ENCODE assay signal across 15 mouse cellular contexts in the genomic region with DNA sequence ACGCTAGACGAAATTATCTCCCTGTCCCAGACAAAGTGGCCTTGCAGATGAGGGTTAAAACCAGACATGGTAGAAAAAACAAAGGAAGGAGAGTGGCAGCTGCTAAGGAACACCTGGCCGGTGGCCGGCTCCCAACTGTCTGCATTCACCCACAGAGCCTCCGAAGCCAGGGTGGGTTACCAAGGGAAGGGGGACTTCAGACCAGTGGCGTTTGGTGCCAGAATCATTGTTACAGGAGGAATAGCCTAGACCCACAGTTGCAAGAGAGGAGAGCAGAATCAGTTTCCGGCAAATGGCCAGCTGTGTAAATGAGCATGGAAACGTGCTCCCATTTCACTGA. TPM values are rescaled to one million over a fixed set of nuclear protein-coding genes. Genes with fewer than 3 reads are reported as not detected.
A peak's percentile ranks its signal among the peaks of the same experiment; 100 is the strongest.
DNase-seq lines count a peak whose midpoint lies in the region; ATAC-seq and TF ChIP-seq lines count a peak whose summit lies in the region.
"Had no signal": no experiment of that assay in that cellular context is flagged by ENCODE, and none has a peak within 500 bp of the region (broad histone marks: within the 10 kb centered on the region; RNA-seq: fewer than 3 reads in every experiment).

No protein-coding gene starts in this region.

- H3K9me3 ChIP-seq in heart, embryonic 14.5 days (ENCODE audit: control insufficient read depth, low read length), result no peaks in the 10 kb centered on the region
- H3K9me3 ChIP-seq in midbrain, embryonic 11.5 days (ENCODE audit: control insufficient read depth, low read length), result no peaks in the 10 kb centered on the region
- H3K9me3 ChIP-seq in midbrain, embryonic 15.5 days, result no peaks in the 10 kb centered on the region
- no peaks in the 10 kb centered on the region for H3K9me3 ChIP-seq in hindbrain, embryonic 11.5 days (ENCODE audit: control insufficient read depth, low read length)
- H3K9me3 ChIP-seq in midbrain, embryonic 14.5 days (ENCODE audit: control insufficient read depth, low read length), result no peaks in the 10 kb centered on the region
- H3K9me3 ChIP-seq: liver, embryonic 15.5 days had no signal

- peaks cover 21 to 43% of the 10 kb centered on the region in 2 experiments for H3K4me1 ChIP-seq in heart, embryonic 14.5 days (ENCODE audit: control insufficient read depth in 2 of 2, insufficient read depth in 2 of 2, low read length in 2 of 2)
- H3K4me1 ChIP-seq in heart, adult 2 months (ENCODE audit: control insufficient read depth, insufficient read depth, low read length), result peaks cover 1% of the 10 kb centered on the region; the same call in 1 of the 2 replicates
- no peaks in the 10 kb centered on the region for H3K4me1 ChIP-seq in midbrain, embryonic 11.5 days (ENCODE audit: control insufficient read depth, insufficient read depth, low read length)
- H3K4me1 ChIP-seq in midbrain, embryonic 15.5 days, result no peaks in the 10 kb centered on the region; the same call in 1 of the 2 replicates
- 0 out of 2 replicates have a peak, but pooled peaks cover 2% of the 10 kb centered on the region for H3K4me1 ChIP-seq in hindbrain, embryonic 11.5 days (replicated peaks; ENCODE audit: control insufficient read depth, insufficient read depth, low read length)
- H3K4me1 ChIP-seq in midbrain, embryonic 14.5 days (ENCODE audit: control insufficient read depth, insufficient read depth, low read length), result no peaks in the 10 kb centered on the region

- ATAC-seq in heart, embryonic 14.5 days (ENCODE audit: insufficient number of reproducible peaks, insufficient read depth, low FRiP score, low read depth), result no peak
- peak; percentile 43 for ATAC-seq in midbrain, embryonic 11.5 days (ENCODE audit: low FRiP score)
- ATAC-seq in midbrain, embryonic 15.5 days (replicated peaks), result no peak
- ATAC-seq in hindbrain, embryonic 11.5 days (ENCODE audit: low FRiP score), result no peak
- ATAC-seq in midbrain, embryonic 14.5 days (ENCODE audit: low FRiP score, low TSS enrichment), result no peak
- ATAC-seq: CD4-positive, CD25-positive, alpha-beta regulatory T cell, adult 4 months; inflammation-experienced regulatory T-cells, adult 6 months had no signal

- WGBS in heart, embryonic 14.5 days, result 28% methylated on average over 8 of the region's 8 CpGs
- WGBS in heart, adult 2 months, result 25% methylated on average over 8 of the region's 8 CpGs
- 47% methylated on average over 8 of the region's 8 CpGs for WGBS in midbrain, embryonic 11.5 days
- 33% methylated on average over 8 of the region's 8 CpGs for WGBS in midbrain, embryonic 15.5 days
- WGBS in hindbrain, embryonic 11.5 days, result 28% methylated on average over 8 of the region's 8 CpGs
- 35% methylated on average over 8 of the region's 8 CpGs for WGBS in midbrain, embryonic 14.5 days

- peak overlapping the region; percentile 19 for H3K4me2 ChIP-seq in heart, embryonic 14.5 days (ENCODE audit: low read length)
- no peak overlapping the region for H3K4me2 ChIP-seq in midbrain, embryonic 11.5 days
- H3K4me2 ChIP-seq in midbrain, embryonic 15.5 days, result no peak overlapping the region
- H3K4me2 ChIP-seq in hindbrain, embryonic 11.5 days (replicated peaks; ENCODE audit: low read depth, low read length), result no peak overlapping the region
- no peak overlapping the region for H3K4me2 ChIP-seq in midbrain, embryonic 14.5 days (ENCODE audit: low read length)
- H3K4me2 ChIP-seq: liver, embryonic 15.5 days had no signal

- no peaks in the 10 kb centered on the region for H3K79me2 ChIP-seq in heart, adult 2 months (replicated peaks; ENCODE audit: control insufficient read depth, insufficient read depth, low read length)

- H3K4me3 ChIP-seq in heart, embryonic 14.5 days (ENCODE audit: control insufficient read depth in 1 of 2, insufficient read depth in 1 of 2, low read depth in 1 of 2, low read length in 2 of 2), result no peak overlapping the region
- no peak overlapping the region for H3K4me3 ChIP-seq in heart, adult 2 months
- H3K4me3 ChIP-seq in midbrain, embryonic 11.5 days (ENCODE audit: low read depth, low read length), result no peak overlapping the region
- H3K4me3 ChIP-seq in midbrain, embryonic 15.5 days, result no peak overlapping the region
- no peak overlapping the region for H3K4me3 ChIP-seq in hindbrain, embryonic 11.5 days (ENCODE audit: low read depth, low read length)
- H3K4me3 ChIP-seq in midbrain, embryonic 14.5 days (replicated peaks; ENCODE audit: low read depth, low read length), result no peak overlapping the region
- H3K4me3 ChIP-seq: liver, embryonic 15.5 days had no signal

- H3K27me3 ChIP-seq in heart, embryonic 14.5 days (ENCODE audit: control insufficient read depth, insufficient read depth, low read length), result no peaks in the 10 kb centered on the region
- no peaks in the 10 kb centered on the region for H3K27me3 ChIP-seq in heart, adult 2 months (ENCODE audit: control insufficient read depth, insufficient read depth, low read length)
- H3K27me3 ChIP-seq in midbrain, embryonic 11.5 days (ENCODE audit: control insufficient read depth, insufficient read depth, low read length), result no peaks in the 10 kb centered on the region
- no peaks in the 10 kb centered on the region for H3K27me3 ChIP-seq in midbrain, embryonic 15.5 days (replicated peaks)
- no peaks in the 10 kb centered on the region for H3K27me3 ChIP-seq in hindbrain, embryonic 11.5 days (ENCODE audit: control insufficient read depth, insufficient read depth, low read length)
- H3K27me3 ChIP-seq in midbrain, embryonic 14.5 days (ENCODE audit: control insufficient read depth, insufficient read depth, low read length), result no peaks in the 10 kb centered on the region
- H3K27me3 ChIP-seq: liver, embryonic 15.5 days had no signal

- no peaks in the 10 kb centered on the region for H3K36me3 ChIP-seq in heart, embryonic 14.5 days (ENCODE audit: control insufficient read depth, insufficient read depth, low read length)
- H3K36me3 ChIP-seq in heart, adult 2 months (ENCODE audit: control insufficient read depth, insufficient read depth, low read length), result no peaks in the 10 kb centered on the region
- H3K36me3 ChIP-seq in midbrain, embryonic 11.5 days (ENCODE audit: control insufficient read depth, insufficient read depth, low read length), result no peaks in the 10 kb centered on the region
- H3K36me3 ChIP-seq in midbrain, embryonic 15.5 days (replicated peaks), result no peaks in the 10 kb centered on the region
- H3K36me3 ChIP-seq in hindbrain, embryonic 11.5 days (ENCODE audit: control insufficient read depth, insufficient read depth, low read length), result no peaks in the 10 kb centered on the region
- no peaks in the 10 kb centered on the region for H3K36me3 ChIP-seq in midbrain, embryonic 14.5 days (ENCODE audit: control insufficient read depth, insufficient read depth, low read length)
- H3K36me3 ChIP-seq: liver, embryonic 15.5 days had no signal

- intact Hi-C loops in heart, adult 2 months (cut with DNase I), result loop anchor here (5.0 kb wide), 1 partner anchor 165 kb away; no protein-coding TSS in a partner anchor

- TF ChIP-seq CTCF in heart, adult 2 months (IDR thresholded peaks at IDR 0.05), result no peak

- H3K27ac ChIP-seq in heart, embryonic 14.5 days (replicated peaks in 1 of 2; ENCODE audit: control insufficient read depth in 1 of 2, insufficient read depth in 1 of 2, low read depth in 2 of 2, low read length in 2 of 2), result peak overlapping the region; percentile 3 to 33; a peak in 2 of 4 replicates
- no peak overlapping the region for H3K27ac ChIP-seq in heart, adult 2 months
- H3K27ac ChIP-seq in midbrain, embryonic 11.5 days (ENCODE audit: low read depth, low read length), result peak overlapping the region; percentile 51; the same call in 1 of the 2 replicates
- H3K27ac ChIP-seq in midbrain, embryonic 15.5 days, result no peak overlapping the region
- H3K27ac ChIP-seq in hindbrain, embryonic 11.5 days (ENCODE audit: low read depth, low read length), result peak overlapping the region; percentile 74
- H3K27ac ChIP-seq in midbrain, embryonic 14.5 days (replicated peaks; ENCODE audit: low read depth, low read length), result 0 out of 2 replicates have a peak overlapping the region, but pooled peaks have one; percentile 37
- H3K27ac ChIP-seq: liver, embryonic 15.5 days had no signal

- TF ChIP-seq POLR2A in heart, adult 2 months (IDR thresholded peaks at IDR 0.05; ENCODE audit: insufficient read depth, low read depth, low read length), result no peak

- TF ChIP-seq EP300 in heart, adult 2 months (IDR thresholded peaks at IDR 0.05; ENCODE audit: insufficient read depth, low read depth, low read length), result no peak

- H3K9ac ChIP-seq in heart, embryonic 14.5 days (ENCODE audit: low read length), result no peak overlapping the region
- H3K9ac ChIP-seq in heart, adult 2 months (ENCODE audit: low read depth, low read length), result no peak overlapping the region
- no peak overlapping the region for H3K9ac ChIP-seq in midbrain, embryonic 11.5 days (ENCODE audit: low read length)
- no peak overlapping the region for H3K9ac ChIP-seq in midbrain, embryonic 15.5 days
- no peak overlapping the region for H3K9ac ChIP-seq in hindbrain, embryonic 11.5 days (ENCODE audit: low read depth, low read length)
- no peak overlapping the region for H3K9ac ChIP-seq in midbrain, embryonic 14.5 days (replicated peaks; ENCODE audit: low read length)
- H3K9ac ChIP-seq: liver, embryonic 15.5 days had no signal

- DNase-seq in heart, adult 2 months, result no peak
- peak; percentile 80 for DNase-seq in midbrain, embryonic 11.5 days (ENCODE audit: low spot score, missing footprints)
- no peak for DNase-seq in hindbrain, embryonic 11.5 days (ENCODE audit: low spot score)
- DNase-seq in midbrain, embryonic 14.5 days, result no peak
- no peak for DNase-seq in natural killer cell, adult 2 months (ENCODE audit: low spot score in 2 of 2)
- no peak for DNase-seq in right cerebral cortex, adult 18-20 months

RNA-seq across cellular contexts. Expression of a gene that starts 23.6 kb away (rescaled TPM):
- polyA plus RNA-seq in heart, embryonic 14.5 days (2014; fragmentation: Nextera tagmentation; extraction: Ambion mirVana), result 433 and 482 TPM in 2 replicates
- total RNA-seq in heart, adult 2 months (2021), result 100 to 1,000 TPM; 833 to 848 TPM
- polyA plus RNA-seq in heart, adult 2 months (2012; rRNA removed), result 361 and 854 TPM in 2 replicates
- 0.21 TPM in 1 of 2 replicates, not detected in the other for polyA plus RNA-seq in midbrain, embryonic 11.5 days (2014; fragmentation: Nextera tagmentation; extraction: Ambion mirVana)
- 0.22 and 0.25 TPM in 2 replicates for polyA plus RNA-seq in midbrain, embryonic 15.5 days (2015; fragmentation: Nextera tagmentation; extraction: Ambion mirVana)
- polyA plus RNA-seq in hindbrain, embryonic 11.5 days (2014; fragmentation: Nextera tagmentation; extraction: Ambion mirVana), result 0.76 and 2.1 TPM in 2 replicates
- polyA plus RNA-seq in midbrain, embryonic 14.5 days (2014; fragmentation: Nextera tagmentation; extraction: Ambion mirVana), result 0.16 and 0.26 TPM in 2 replicates
- total RNA-seq: megakaryocyte-erythroid progenitor cell, adult 5-6 weeks had no signal
- polyA plus RNA-seq: CD4-positive, CD25-positive, alpha-beta regulatory T cell, adult 4 months; inflammation-experienced regulatory T-cells, adult 6 months had no signal

RNA-seq across cellular contexts. Expression of a gene that starts 52.8 kb away (rescaled TPM):
- not detected in 2 replicates for polyA plus RNA-seq in heart, embryonic 14.5 days (2014; fragmentation: Nextera tagmentation; extraction: Ambion mirVana)
- total RNA-seq in heart, adult 2 months (2021), result not detected
- not detected in 2 replicates for polyA plus RNA-seq in heart, adult 2 months (2012; rRNA removed)
- 100 and 112 TPM in 2 replicates for polyA plus RNA-seq in midbrain, embryonic 11.5 days (2014; fragmentation: Nextera tagmentation; extraction: Ambion mirVana)
- polyA plus RNA-seq in midbrain, embryonic 15.5 days (2015; fragmentation: Nextera tagmentation; extraction: Ambion mirVana), result 38.8 and 44.3 TPM in 2 replicates
- polyA plus RNA-seq in hindbrain, embryonic 11.5 days (2014; fragmentation: Nextera tagmentation; extraction: Ambion mirVana), result 173 and 196 TPM in 2 replicates
- 45.0 and 46.2 TPM in 2 replicates for polyA plus RNA-seq in midbrain, embryonic 14.5 days (2014; fragmentation: Nextera tagmentation; extraction: Ambion mirVana)
- total RNA-seq: adrenal gland, postnatal 14 days; gastrocnemius, adult 8-10 months; megakaryocyte-erythroid progenitor cell, adult 5-6 weeks had no signal
- polyA plus RNA-seq: CD4-positive, CD25-positive, alpha-beta regulatory T cell, adult 4 months; inflammation-experienced regulatory T-cells, adult 6 months; liver, embryonic 15.5 days; testis, adult 2 months had no signal

Comparison
In these comparisons a context has a peak if more than half of its experiments do, and no peak if none do; other contexts are left out.
1. H3K27ac ChIP-seq: peak in heart, embryonic 14.5 days (2 of 2), midbrain, embryonic 11.5 days (single experiment), hindbrain, embryonic 11.5 days (single experiment) and midbrain, embryonic 14.5 days (single experiment); none in heart, adult 2 months (single experiment) and midbrain, embryonic 15.5 days (single experiment).
2. RNA of a gene that starts 23.6 kb away (polyA plus RNA-seq): 433 to 482 TPM in heart, embryonic 14.5 days and 361 to 854 TPM in heart, adult 2 months; 0.76 to 2.1 TPM in hindbrain, embryonic 11.5 days, 0.22 to 0.25 TPM in midbrain, embryonic 15.5 days, 0.16 to 0.26 TPM in midbrain, embryonic 14.5 days and 0.21 TPM in midbrain, embryonic 11.5 days; every median in the first group is over 100 times any median in the second.
3. RNA of a gene that starts 52.8 kb away (polyA plus RNA-seq): 173 to 196 TPM in hindbrain, embryonic 11.5 days, 100 to 112 TPM in midbrain, embryonic 11.5 days, 45.0 to 46.2 TPM in midbrain, embryonic 14.5 days and 38.8 to 44.3 TPM in midbrain, embryonic 15.5 days; not detected in heart, embryonic 14.5 days and not detected in heart, adult 2 months; every median in the first group is over 10 times any median in the second.